ENCODE assay signal across 31 mouse cellular contexts in genomic region chr4:103249436-103250085, GRCm38 (mm10). TPM values are rescaled to one million over a fixed set of nuclear protein-coding genes. Genes with fewer than 3 reads are reported as not detected.
DNase-seq lines count a peak whose midpoint lies in the region; ATAC-seq and TF ChIP-seq lines count a peak whose summit lies in the region.
"Had no signal": no experiment of that assay in that cellular context is flagged by ENCODE, and none has a peak within 500 bp of the region (broad histone marks: within the 10 kb centered on the region; RNA-seq: fewer than 3 reads in every experiment).

No protein-coding gene starts in this region.

- no peak overlapping the region for H3K4me3 ChIP-seq in lung, postnatal 0 days (ENCODE audit: low read depth, low read length)
- no peak overlapping the region for H3K4me3 ChIP-seq in CH12.LX (replicated peaks in 1 of 3; ENCODE audit: low read depth in 2 of 3, low read length in 2 of 3, poor library complexity in 1 of 3)
- H3K4me3 ChIP-seq in liver, postnatal 0 days (ENCODE audit: low read depth, low read length): no peak overlapping the region
- H3K4me3 ChIP-seq: layer of hippocampus, adult 2 months; midbrain, embryonic 10.5 days; neural tube, embryonic 12.5 days had no signal

- no peak for TF ChIP-seq POLR2A in CH12.LX (IDR thresholded peaks at IDR 0.05; ENCODE audit: low read depth, low read length)

- ATAC-seq in lung, postnatal 0 days: no peak
- ATAC-seq in liver, postnatal 0 days: peak; percentile 77
- ATAC-seq in megakaryocyte, adult 5-6 weeks (ENCODE audit: poor library complexity, severe bottlenecking): no peak
- ATAC-seq: forebrain, embryonic 16.5 days had no signal

- in situ Hi-C loops in CH12.LX (cut with MboI; ENCODE audit: low pct_ligation_motif_present, low pct_unique_long_range_greater_than_20kb, low sequenced_read_pairs): no loop called here

- peak; percentile 13 for DNase-seq in lung, postnatal 0 days (ENCODE audit: low spot score)
- DNase-seq in lung, adult 18-20 months: no peak
- peak; percentile 11 for DNase-seq in CH12.LX (ENCODE audit: extremely low read depth)
- DNase-seq in adrenal gland, adult 8-10 months: peak; percentile 30
- no peak for DNase-seq in liver, postnatal 0 days
- no peak for DNase-seq in gastrocnemius, postnatal 4 days (ENCODE audit: low spot score in 2 of 2)
- DNase-seq in kidney, adult 11 months: no peak
- DNase-seq: cerebellum, adult 18-20 months; cerebellum, postnatal 25 days; embryo, embryonic 11 days; gastrocnemius, postnatal 25 days; kidney, adult 8-10 months; kidney, postnatal 14 days; lung, adult 2 months; lung, postnatal 36 days; right cerebral cortex, postnatal 25 days; thymus, adult 2 months had no signal

- H3K4me2 ChIP-seq in lung, postnatal 0 days (replicated peaks; ENCODE audit: low read depth, low read length): no peak overlapping the region
- peak overlapping the region; percentile 59 for H3K4me2 ChIP-seq in CH12.LX (ENCODE audit: insufficient read depth, low read depth, poor library complexity, severe bottlenecking)
- H3K4me2 ChIP-seq in liver, postnatal 0 days (ENCODE audit: low read depth, low read length): peak overlapping the region; percentile 23; the same call in 1 of the 2 replicates
- H3K4me2 ChIP-seq: neural tube, embryonic 12.5 days had no signal

- H3K79me2 ChIP-seq in CH12.LX (replicated peaks; ENCODE audit: control insufficient read depth, extremely low read depth, insufficient read depth, poor library complexity, severe bottlenecking): no peaks in the 10 kb centered on the region

- no peaks in the 10 kb centered on the region for H3K27me3 ChIP-seq in lung, postnatal 0 days (replicated peaks; ENCODE audit: insufficient read depth, low read length)
- H3K27me3 ChIP-seq in CH12.LX (replicated peaks): no peaks in the 10 kb centered on the region
- H3K27me3 ChIP-seq in liver, postnatal 0 days (ENCODE audit: insufficient read depth, low read length): no peaks in the 10 kb centered on the region
- H3K27me3 ChIP-seq: neural tube, embryonic 12.5 days had no signal

- no peak overlapping the region for H3K27ac ChIP-seq in lung, postnatal 0 days (ENCODE audit: low read length)
- no peak overlapping the region for H3K27ac ChIP-seq in CH12.LX (ENCODE audit: insufficient read depth, low read depth)
- peak overlapping the region; percentile 57; the same call in 1 of the 2 replicates for H3K27ac ChIP-seq in liver, postnatal 0 days (ENCODE audit: low read depth)
- H3K27ac ChIP-seq: layer of hippocampus, adult 2 months; midbrain, embryonic 10.5 days; neural tube, embryonic 12.5 days had no signal

- TF ChIP-seq RAD21 in CH12.LX (IDR thresholded peaks at IDR 0.05; ENCODE audit: low read depth, low read length): no peak

- 29% methylated on average over 6 of the region's 6 CpGs for WGBS in lung, postnatal 0 days
- 30% methylated on average over 6 of the region's 6 CpGs for WGBS in liver, postnatal 0 days (ENCODE audit: insufficient replicate concordance)

- no peaks in the 10 kb centered on the region for H3K36me3 ChIP-seq in lung, postnatal 0 days (ENCODE audit: insufficient read depth, low read length)
- no peaks in the 10 kb centered on the region for H3K36me3 ChIP-seq in CH12.LX (replicated peaks in 1 of 2; ENCODE audit: control insufficient read depth in 1 of 2, insufficient read depth in 1 of 2, low read length in 1 of 2)
- no peaks in the 10 kb centered on the region for H3K36me3 ChIP-seq in liver, postnatal 0 days (replicated peaks; ENCODE audit: insufficient read depth, low read length)
- H3K36me3 ChIP-seq: midbrain, embryonic 10.5 days; neural tube, embryonic 12.5 days had no signal

- dilution Hi-C loops in CH12.LX (cut with MboI; ENCODE audit: extremely low pct_ligation_motif_present, extremely low pct_unique_long_range_greater_than_20kb, low sequenced_read_pairs): no loop called here

- H3K9ac ChIP-seq in lung, postnatal 0 days (replicated peaks; ENCODE audit: low read depth): no peak overlapping the region
- peak overlapping the region; percentile 25; the same call in 1 of the 2 replicates for H3K9ac ChIP-seq in CH12.LX (ENCODE audit: insufficient read depth, low read depth)
- no peak overlapping the region for H3K9ac ChIP-seq in liver, postnatal 0 days (replicated peaks)
- H3K9ac ChIP-seq: neural tube, embryonic 12.5 days had no signal

- H3K4me1 ChIP-seq in lung, postnatal 0 days (ENCODE audit: insufficient read depth, low read depth, low read length): no peaks in the 10 kb centered on the region
- H3K4me1 ChIP-seq in CH12.LX (ENCODE audit: control insufficient read depth in 1 of 2, insufficient read depth in 2 of 2): peaks cover 0 to 4% of the 10 kb centered on the region in 2 experiments; a peak in 2 of 4 replicates
- peaks cover 3% of the 10 kb centered on the region; the same call in 1 of the 2 replicates for H3K4me1 ChIP-seq in liver, postnatal 0 days (ENCODE audit: insufficient read depth)
- H3K4me1 ChIP-seq: midbrain, embryonic 10.5 days; neural tube, embryonic 12.5 days had no signal

- no peak for TF ChIP-seq EP300 in lung, postnatal 0 days (IDR thresholded peaks at IDR 0.05)
- TF ChIP-seq EP300 in CH12.LX (IDR thresholded peaks at IDR 0.05; ENCODE audit: low read length): peak; percentile 29; the same call in 1 of the 2 replicates
- TF ChIP-seq EP300 in liver, postnatal 0 days (IDR thresholded peaks at IDR 0.05; ENCODE audit: low read depth): 0 out of 2 replicates have a peak, but pooled peaks have one; percentile 9

- TF ChIP-seq CTCF in lung, postnatal 0 days (IDR thresholded peaks at IDR 0.05): no peak
- no peak for TF ChIP-seq CTCF in CH12.LX (conservative IDR thresholded peaks at IDR 0.05 in 1 of 2, IDR thresholded peaks at IDR 0.05 in 1 of 2; ENCODE audit: low read depth in 2 of 2, low read length in 2 of 2)
- no peak for TF ChIP-seq CTCF in liver, postnatal 0 days (IDR thresholded peaks at IDR 0.05; ENCODE audit: low read depth)

- H3K9me3 ChIP-seq in lung, postnatal 0 days (ENCODE audit: low read length): no peaks in the 10 kb centered on the region
- no peaks in the 10 kb centered on the region for H3K9me3 ChIP-seq in CH12.LX (replicated peaks; ENCODE audit: low read length)
- no peaks in the 10 kb centered on the region for H3K9me3 ChIP-seq in liver, postnatal 0 days (ENCODE audit: low read length)
- H3K9me3 ChIP-seq: midbrain, embryonic 10.5 days; neural tube, embryonic 12.5 days had no signal

TF ChIP-seq in CH12.LX, 34 proteins besides CTCF, POLR2A, EP300 and RAD21:
- TF ChIP-seq IRF4 (IDR thresholded peaks at IDR 0.05; ENCODE audit: low read depth, low read length) (peak; percentile 58; the same call in 1 of the 2 replicates), MAFK (IDR thresholded peaks at IDR 0.05; ENCODE audit: insufficient replicate concordance, low read length) (peak; percentile 12; the same call in 1 of the 2 replicates), ETS1 (conservative IDR thresholded peaks at IDR 0.05; ENCODE audit: low read depth, low read length) (no peak), CHD2 (IDR thresholded peaks at IDR 0.05; ENCODE audit: low read length) (no peak)

RNA-seq across cellular contexts. Expression of gene Slc35d1, which starts 34.6 kb away (rescaled TPM):
- 4.9 and 5.3 TPM in 2 replicates for polyA plus RNA-seq in lung, postnatal 0 days (2015; fragmentation: Nextera tagmentation; extraction: Ambion mirVana)
- total RNA-seq in CH12.LX (2012; rRNA removed) (6.0 and 8.7 TPM in 2 replicates), CH12.LX (2014; rRNA removed) (7.0 and 8.7 TPM in 2 replicates)
- 11.5 and 11.7 TPM in 2 replicates for polyA plus RNA-seq in CH12.LX (2012; ENCODE audit: insufficient read length, low read depth)
- total RNA-seq in adrenal gland, adult 8-10 months (2022): 10 to 100 TPM; 16.6 to 25.4 (median 20.8) TPM
- polyA plus RNA-seq in liver, postnatal 0 days (2015; fragmentation: Nextera tagmentation; extraction: Ambion mirVana): 10.0 and 10.5 TPM in 2 replicates
- 7.2 and 10.7 TPM in 2 replicates for total RNA-seq in megakaryocyte, adult 5-6 weeks (2015)
- 2.7 and 4.1 TPM in 2 replicates for total RNA-seq in megakaryocyte, adult 5-6 weeks (2017)
- 1 to 10 TPM; 7.8 to 8.9 TPM for total RNA-seq in gastrocnemius, postnatal 4 days (2021)

RNA-seq across cellular contexts. Expression of gene 4921539E11Rik, which starts 41.1 kb away (rescaled TPM):
- not detected in 2 replicates for polyA plus RNA-seq in lung, postnatal 0 days (2015; fragmentation: Nextera tagmentation; extraction: Ambion mirVana)
- not detected in 2 replicates for total RNA-seq in CH12.LX (2012; rRNA removed)
- not detected in 2 replicates for total RNA-seq in CH12.LX (2014; rRNA removed)
- polyA plus RNA-seq in CH12.LX (2012; ENCODE audit: insufficient read length, low read depth): not detected in 2 replicates
- not detected for total RNA-seq in adrenal gland, adult 8-10 months (2022)
- not detected in 2 replicates for polyA plus RNA-seq in liver, postnatal 0 days (2015; fragmentation: Nextera tagmentation; extraction: Ambion mirVana)
- not detected in 2 replicates for total RNA-seq in megakaryocyte, adult 5-6 weeks (2015)
- not detected in 2 replicates for total RNA-seq in megakaryocyte, adult 5-6 weeks (2017)
- not detected for total RNA-seq in gastrocnemius, postnatal 4 days (2021)
- total RNA-seq: adrenal gland, adult 18-20 months; ES-E14; gastrocnemius, postnatal 25 days; layer of hippocampus, adult 2 months; left cerebral cortex, adult 18-20 months; monocyte, adult 5-6 weeks had no signal
- polyA plus RNA-seq: embryonic facial prominence, embryonic 14.5 days; forebrain, embryonic 16.5 days; limb, embryonic 11.5 days; lung, adult 2 months; midbrain, embryonic 10.5 days; neural tube, embryonic 12.5 days; spleen, adult 2 months; stomach, embryonic 14.5 days; thymus, adult 2 months; urinary bladder, adult 2 months had no signal

Comparison
In these comparisons a context has a peak if more than half of its experiments do, and no peak if none do; other contexts are left out.
1. DNase-seq: peak in lung, postnatal 0 days (single experiment), CH12.LX (single experiment) and adrenal gland, adult 8-10 months (single experiment); none in lung, adult 18-20 months (0 of 2), liver, postnatal 0 days (single experiment), gastrocnemius, postnatal 4 days (0 of 2) and kidney, adult 11 months (single experiment).